Mouse (Mus musculus) E14TG2a.4 (cell line): ENCODE measurements around the gene Icmt.

ENCODE experiments used
- CTCF ChIP-seq: conservative IDR thresholded peaks from 2 replicates; pipeline ENCODE4 v1.5.1; 2014; ENCODE audit warnings: low read length
- NANOG ChIP-seq: IDR thresholded peaks from 2 replicates; pipeline ENCODE4 v1.6.1; 2014; ENCODE audit warnings: borderline replicate concordance, low read length, mixed read lengths
- POU5F1 ChIP-seq: IDR thresholded peaks from 2 replicates; pipeline ENCODE4 v1.6.1; 2014; ENCODE audit warnings: low read length, borderline replicate concordance

- no peak for TF ChIP-seq CTCF
- TF ChIP-seq NANOG, result no peak
- TF ChIP-seq POU5F1, result no peak
Measured at GRCm38 (mm10) chr4:152298836-152299235, 1.8 kb downstream of the Icmt start.
